Mouse (Mus musculus): ENCODE results near the gene Arhgef3.

DNA sequence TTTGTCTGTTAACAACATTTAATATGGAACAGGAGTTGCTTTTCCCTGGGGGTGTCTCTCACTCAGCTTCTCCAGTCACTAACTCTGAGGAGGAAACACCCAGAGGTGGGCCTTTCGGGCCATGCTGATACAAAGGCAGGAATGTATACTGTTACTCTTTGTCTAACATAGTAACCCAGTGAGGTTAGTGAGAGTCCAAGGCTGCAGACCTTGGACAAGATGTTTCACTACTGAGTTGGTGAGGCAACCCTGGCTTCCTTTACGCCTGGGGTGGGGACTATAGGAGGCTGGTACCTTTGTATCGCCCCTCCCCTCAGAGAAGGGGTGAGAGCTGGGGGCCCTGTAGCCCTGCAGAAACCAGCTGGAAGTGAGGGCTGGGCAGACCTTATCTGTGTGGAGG, 7.9 kb downstream of the Arhgef3 start:
- TF ChIP-seq CTCF (IDR thresholded peaks at IDR 0.05) (no peak), EP300 (IDR thresholded peaks at IDR 0.05) (no peak)

Data from lung, postnatal 0 days (tissue).